Mouse (Mus musculus): ENCODE data around the gene Abcg5. TPM values are rescaled to one million over a fixed set of nuclear protein-coding genes. Genes with fewer than 3 reads are reported as not detected.

The Abcg5 gene
- total and polyA plus RNA-seq, 3 experiments, result not detected

GRCm38 (mm10) chr17:84653544-84653943 lies 29.3 kb downstream of the Abcg5 start:
- Histone ChIP-seq H3K27me3 (replicated peaks) (no peaks in the 10 kb centered on the region), H3K79me2 (replicated peaks; ENCODE audit: control insufficient read depth, extremely low read depth, insufficient read depth, poor library complexity, severe bottlenecking) (no peaks in the 10 kb centered on the region), H3K4me3 (replicated peaks in 1 of 3; ENCODE audit: low read depth in 2 of 3, low read length in 2 of 3, poor library complexity in 1 of 3) (no peak overlapping the region), H3K4me2 (ENCODE audit: insufficient read depth, low read depth, poor library complexity, severe bottlenecking) (no peak overlapping the region), H3K9me3 (replicated peaks; ENCODE audit: low read length) (no peaks in the 10 kb centered on the region), H3K9ac (ENCODE audit: insufficient read depth, low read depth) (no peak overlapping the region), H3K36me3 (replicated peaks in 1 of 2; ENCODE audit: control insufficient read depth in 1 of 2, insufficient read depth in 1 of 2, low read length in 1 of 2) (peaks cover 3 to 29% of the 10 kb centered on the region in 2 experiments), H3K27ac (ENCODE audit: insufficient read depth, low read depth) (no peak overlapping the region), H3K4me1 (ENCODE audit: control insufficient read depth in 1 of 2, insufficient read depth in 2 of 2) (no peaks in the 10 kb centered on the region)
- DNase-seq (ENCODE audit: extremely low read depth), result no peak
- in situ Hi-C loops (cut with MboI; ENCODE audit: low pct_ligation_motif_present, low pct_unique_long_range_greater_than_20kb, low sequenced_read_pairs) (no loop called here), dilution Hi-C loops (cut with MboI; ENCODE audit: extremely low pct_ligation_motif_present, extremely low pct_unique_long_range_greater_than_20kb, low sequenced_read_pairs) (no loop called here)
- no peak for TF ChIP-seq TCF12 (IDR thresholded peaks at IDR 0.05; ENCODE audit: low read depth, low read length)
- TF ChIP-seq POLR2AphosphoS2 (IDR thresholded peaks at IDR 0.05; ENCODE audit: low read depth, low read length), result no peak
- TF ChIP-seq RCOR1 (conservative IDR thresholded peaks at IDR 0.05; ENCODE audit: low read depth, low read length), result no peak
- TF ChIP-seq CHD1 (IDR thresholded peaks at IDR 0.05; ENCODE audit: low read depth, low read length), result no peak
- no peak for TF ChIP-seq RAD21 (IDR thresholded peaks at IDR 0.05; ENCODE audit: low read depth, low read length)
- TF ChIP-seq EP300 (IDR thresholded peaks at IDR 0.05; ENCODE audit: low read length), result no peak
- TF ChIP-seq SMC3 (IDR thresholded peaks at IDR 0.05; ENCODE audit: low read depth, low read length), result no peak
- TF ChIP-seq IRF4 (IDR thresholded peaks at IDR 0.05; ENCODE audit: low read depth, low read length), result no peak
- TF ChIP-seq ZKSCAN1 (IDR thresholded peaks at IDR 0.05; ENCODE audit: borderline replicate concordance, low read depth, low read length), result no peak
- TF ChIP-seq POLR2A (IDR thresholded peaks at IDR 0.05; ENCODE audit: low read depth, low read length), result no peak
- TF ChIP-seq BHLHE40 (IDR thresholded peaks at IDR 0.05; ENCODE audit: low read depth, low read length), result no peak
- no peak for TF ChIP-seq SIN3A (IDR thresholded peaks at IDR 0.05; ENCODE audit: low read length)

DNA sequence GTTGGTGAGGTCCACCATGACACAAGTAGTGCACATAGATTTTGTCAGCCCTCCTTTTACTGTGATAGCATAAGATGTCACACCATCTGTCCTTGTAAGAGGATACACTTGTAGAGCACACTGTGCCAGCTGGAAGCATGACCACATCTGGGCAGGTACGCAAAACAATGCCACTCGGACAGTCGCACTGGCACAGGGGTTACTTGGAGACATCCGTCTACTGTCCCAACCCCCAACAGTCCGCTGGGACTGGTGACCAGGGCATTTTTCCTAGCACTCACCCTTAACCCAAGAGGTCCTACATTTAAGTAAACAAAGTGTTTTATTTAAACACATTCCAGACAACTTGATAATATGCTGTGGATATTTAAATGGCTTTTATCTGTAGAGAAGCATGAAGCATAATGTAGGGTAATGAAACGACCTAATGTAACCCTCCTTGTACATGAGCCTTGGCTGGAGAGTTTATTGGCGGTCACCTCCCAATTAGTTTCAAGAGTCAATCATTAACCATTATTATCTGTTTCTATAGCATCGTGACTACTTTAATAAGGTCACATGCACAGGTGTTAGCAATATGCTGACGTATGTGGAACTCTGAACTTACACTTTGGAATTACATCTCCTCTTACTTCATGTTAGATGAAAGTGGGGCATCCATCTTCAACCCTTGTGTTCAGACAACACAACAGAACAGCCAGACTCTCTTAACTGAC lies 32.4 kb downstream of the Abcg5 start:
- Histone ChIP-seq H3K9ac (ENCODE audit: insufficient read depth, low read depth) (no peak overlapping the region), H3K4me3 (replicated peaks in 1 of 3; ENCODE audit: low read depth in 2 of 3, low read length in 2 of 3, poor library complexity in 1 of 3) (no peak overlapping the region), H3K27ac (ENCODE audit: insufficient read depth, low read depth) (no peak overlapping the region), H3K27me3 (replicated peaks) (no peaks in the 10 kb centered on the region), H3K79me2 (replicated peaks; ENCODE audit: control insufficient read depth, extremely low read depth, insufficient read depth, poor library complexity, severe bottlenecking) (no peaks in the 10 kb centered on the region), H3K4me1 (ENCODE audit: control insufficient read depth in 1 of 2, insufficient read depth in 2 of 2) (peaks cover 0 to 3% of the 10 kb centered on the region in 2 experiments; a peak in 1 of 4 replicates), H3K4me2 (ENCODE audit: insufficient read depth, low read depth, poor library complexity, severe bottlenecking) (no peak overlapping the region), H3K36me3 (replicated peaks in 1 of 2; ENCODE audit: control insufficient read depth in 1 of 2, insufficient read depth in 1 of 2, low read length in 1 of 2) (peaks cover 7 to 31% of the 10 kb centered on the region in 2 experiments), H3K9me3 (replicated peaks; ENCODE audit: low read length) (no peaks in the 10 kb centered on the region)
- no peak for DNase-seq (ENCODE audit: extremely low read depth)
- in situ Hi-C loops (cut with MboI; ENCODE audit: low pct_ligation_motif_present, low pct_unique_long_range_greater_than_20kb, low sequenced_read_pairs) (no loop called here), dilution Hi-C loops (cut with MboI; ENCODE audit: extremely low pct_ligation_motif_present, extremely low pct_unique_long_range_greater_than_20kb, low sequenced_read_pairs) (no loop called here)
- TF ChIP-seq MAFK (IDR thresholded peaks at IDR 0.05; ENCODE audit: insufficient replicate concordance, low read length) (no peak), RCOR1 (conservative IDR thresholded peaks at IDR 0.05; ENCODE audit: low read depth, low read length) (no peak)

DNA sequence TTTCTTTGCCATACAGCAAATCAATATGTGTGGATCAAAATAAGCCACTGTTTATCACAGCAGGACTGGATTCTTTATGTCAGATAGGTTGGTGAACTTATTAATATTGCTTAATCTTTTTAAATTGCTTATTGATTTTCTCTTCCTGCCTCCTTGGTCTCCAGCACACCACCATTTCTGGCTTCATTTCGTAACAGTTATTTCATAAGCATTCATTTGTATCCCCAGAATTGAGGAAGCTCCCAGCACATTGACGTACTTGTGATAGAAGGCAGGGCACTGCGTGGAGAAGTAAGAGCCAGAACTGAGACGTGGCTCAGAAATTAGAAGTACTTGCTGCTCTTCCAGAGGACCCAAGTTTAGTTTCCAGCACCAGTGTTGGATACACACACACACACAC lies 35.2 kb downstream of the Abcg5 start:
- peaks cover 7 to 28% of the 10 kb centered on the region in 2 experiments for H3K36me3 ChIP-seq (replicated peaks in 1 of 2; ENCODE audit: control insufficient read depth in 1 of 2, insufficient read depth in 1 of 2, low read length in 1 of 2)
- in situ Hi-C loops (cut with MboI; ENCODE audit: low pct_ligation_motif_present, low pct_unique_long_range_greater_than_20kb, low sequenced_read_pairs) (no loop called here), dilution Hi-C loops (cut with MboI; ENCODE audit: extremely low pct_ligation_motif_present, extremely low pct_unique_long_range_greater_than_20kb, low sequenced_read_pairs) (no loop called here)
- no peak for TF ChIP-seq ELF1 (IDR thresholded peaks at IDR 0.05; ENCODE audit: low read depth, low read length)
- TF ChIP-seq CTCF (conservative IDR thresholded peaks at IDR 0.05 in 1 of 2, IDR thresholded peaks at IDR 0.05 in 1 of 2; ENCODE audit: low read depth in 2 of 2, low read length in 2 of 2), result no peak
- TF ChIP-seq MYC (IDR thresholded peaks at IDR 0.05; ENCODE audit: low read depth, low read length), result no peak
- no peak for TF ChIP-seq HCFC1 (IDR thresholded peaks at IDR 0.05; ENCODE audit: low read depth, low read length)
- no peak for TF ChIP-seq ETS1 (conservative IDR thresholded peaks at IDR 0.05; ENCODE audit: low read depth, low read length)
- no peak for TF ChIP-seq RAD21 (IDR thresholded peaks at IDR 0.05; ENCODE audit: low read depth, low read length)
- no peak for TF ChIP-seq USF1 (IDR thresholded peaks at IDR 0.05; ENCODE audit: low read depth, low read length)
- no peak for TF ChIP-seq IRF4 (IDR thresholded peaks at IDR 0.05; ENCODE audit: low read depth, low read length)
- no peak for TF ChIP-seq EP300 (IDR thresholded peaks at IDR 0.05; ENCODE audit: low read length)
- TF ChIP-seq POLR2AphosphoS2 (IDR thresholded peaks at IDR 0.05; ENCODE audit: low read depth, low read length), result no peak
- no peak for TF ChIP-seq CHD2 (IDR thresholded peaks at IDR 0.05; ENCODE audit: low read length)
- no peak for TF ChIP-seq NELFE (IDR thresholded peaks at IDR 0.05; ENCODE audit: low read depth, low read length)
- TF ChIP-seq E2F4 (IDR thresholded peaks at IDR 0.05; ENCODE audit: insufficient replicate concordance, low read depth, low read length), result no peak
- no peak for TF ChIP-seq RCOR1 (conservative IDR thresholded peaks at IDR 0.05; ENCODE audit: low read depth, low read length)
- no peak for TF ChIP-seq MXI1 (IDR thresholded peaks at IDR 0.05; ENCODE audit: low read depth, low read length)
- no peak for TF ChIP-seq SIN3A (IDR thresholded peaks at IDR 0.05; ENCODE audit: low read length)
- no peak overlapping the region for H3K9ac ChIP-seq (ENCODE audit: insufficient read depth, low read depth)
- H3K27me3 ChIP-seq (replicated peaks), result no peaks in the 10 kb centered on the region
- peaks cover 3 to 6% of the 10 kb centered on the region in 2 experiments; a peak in 3 of 4 replicates for H3K4me1 ChIP-seq (ENCODE audit: control insufficient read depth in 1 of 2, insufficient read depth in 2 of 2)
- H3K27ac ChIP-seq (ENCODE audit: insufficient read depth, low read depth), result no peak overlapping the region
- no peak overlapping the region for H3K4me2 ChIP-seq (ENCODE audit: insufficient read depth, low read depth, poor library complexity, severe bottlenecking)
- H3K9me3 ChIP-seq (replicated peaks; ENCODE audit: low read length), result no peaks in the 10 kb centered on the region
- no peaks in the 10 kb centered on the region for H3K79me2 ChIP-seq (replicated peaks; ENCODE audit: control insufficient read depth, extremely low read depth, insufficient read depth, poor library complexity, severe bottlenecking)
- no peak for DNase-seq (ENCODE audit: extremely low read depth)
- H3K4me3 ChIP-seq (replicated peaks in 1 of 3; ENCODE audit: low read depth in 2 of 3, low read length in 2 of 3, poor library complexity in 1 of 3), result no peak overlapping the region
